Mouse (Mus musculus) left cerebral cortex, postnatal 14 days (tissue): ENCODE data around the gene Slu7. TPM values are rescaled to one million over a fixed set of nuclear protein-coding genes. Genes with fewer than 3 reads are reported as not detected.

Experiments
- DNase-seq, 2 experiments: peaks; one replicate each; pipeline ENCODE4 v3.0.0; 2021 to 2022; ENCODE audit warnings: low spot score in 2 of 2, mixed read lengths in 1 of 2
- intact Hi-C: fragments of 180-260 bp; cut with DNase I; formaldehyde crosslinking; loops from one replicate; pipeline ENCODE4 v1.15.1; 2025
- long read RNA-seq, 2 experiments: library from polyadenylated mRNA; stranded (forward); transcript quantifications; one replicate each; pipeline ENCODE4 v2.0.0; 2021
- total RNA-seq, 2 experiments: library from RNA; stranded (reverse); gene quantifications; 2 replicates each; pipeline ENCODE4 v1.2.3; 2021

Slu7 gene
- 10 to 100 TPM; 43.7 to 48.9 TPM for total RNA-seq
- long read RNA-seq, experiment 1, transcript Slu7-201 (16 exons, 3,625 nt) = major isoform, 25 of 59 reads
- long read RNA-seq, experiment 1, partial matches to known transcripts = 8 of 59 reads
- long read RNA-seq, experiment 1, other reads (novel, unspliced or antisense) = 24 of 59 reads
- long read RNA-seq, experiment 2, transcript Slu7-201 (16 exons, 3,625 nt) = major isoform, 27 of 62 reads
- long read RNA-seq, experiment 2, partial matches to known transcripts = 6 of 62 reads
- long read RNA-seq, experiment 2, other reads (novel, unspliced or antisense) = 26 of 62 reads

- intact Hi-C loops = no loop called here
- DNase-seq = peak; percentile 70 to 76
Measured at GRCm38 (mm10) chr11:43433254-43434023, at the start of gene Slu7. Gene Slu7, plus strand, starts transcription at chr11:43433744.

DNA sequence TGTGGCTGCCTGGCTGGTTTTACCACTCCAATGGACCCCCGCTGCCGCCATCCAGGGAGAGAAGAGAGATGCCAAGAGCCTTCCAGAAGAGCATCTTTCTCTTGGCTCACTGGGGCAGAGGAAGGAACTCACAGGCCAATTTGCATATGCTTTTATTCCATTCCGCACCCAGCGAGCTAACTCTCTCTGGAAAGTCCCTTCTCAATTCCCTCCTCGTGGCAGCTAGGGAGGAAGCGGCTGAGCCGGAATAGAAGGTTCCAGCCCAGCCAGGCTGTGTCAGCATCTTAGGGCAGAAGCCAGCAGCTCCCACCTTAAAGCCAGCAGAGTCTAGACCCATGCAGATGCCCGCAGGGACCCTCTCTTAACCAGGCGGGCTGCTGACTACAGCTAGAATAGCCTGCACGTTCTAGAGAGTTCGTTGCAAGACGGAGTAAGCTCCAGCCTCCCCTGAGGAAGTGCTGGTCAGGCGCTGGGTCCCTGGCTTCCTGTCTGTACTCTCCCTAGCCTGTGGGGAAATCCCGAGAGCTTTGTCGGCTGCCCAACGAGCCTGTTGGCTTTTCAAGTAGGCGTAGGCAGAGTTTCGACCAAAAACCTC is 48.4 kb upstream of the Slu7 start:
- DNase-seq = peak; percentile 42 to 54
- intact Hi-C loops = no loop called here

DNA sequence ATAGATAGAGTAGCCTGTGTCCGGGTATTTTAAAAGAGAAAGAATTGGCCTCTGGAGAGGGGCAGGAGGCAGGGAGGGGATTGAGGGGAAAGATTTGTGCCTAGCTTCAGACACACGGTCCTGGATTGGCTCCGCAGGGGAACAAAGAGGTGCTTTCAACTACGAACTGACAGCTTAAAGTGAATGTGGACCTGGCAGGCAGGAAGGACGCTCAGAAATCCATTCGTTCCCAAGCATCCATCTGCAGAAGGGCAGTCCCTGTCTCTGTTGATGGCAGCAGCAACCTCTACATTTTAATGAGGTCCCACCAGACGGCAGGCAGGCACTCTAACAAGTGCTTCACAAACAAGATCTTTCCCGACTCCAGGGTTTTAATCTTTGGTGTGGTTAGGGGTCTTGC is 47.8 kb upstream of the Slu7 start:
- DNase-seq = peak; percentile 10 to 14
- intact Hi-C loops = no loop called here

GRCm38 (mm10) chr11:43387004-43387880 is 46.3 kb upstream of the Slu7 start:
- DNase-seq = no peak
- intact Hi-C loops = no loop called here

- intact Hi-C loops = no loop called here
- DNase-seq = no peak
Measured at GRCm38 (mm10) chr11:43388122-43389097, 45.1 kb upstream of the Slu7 start.

DNA sequence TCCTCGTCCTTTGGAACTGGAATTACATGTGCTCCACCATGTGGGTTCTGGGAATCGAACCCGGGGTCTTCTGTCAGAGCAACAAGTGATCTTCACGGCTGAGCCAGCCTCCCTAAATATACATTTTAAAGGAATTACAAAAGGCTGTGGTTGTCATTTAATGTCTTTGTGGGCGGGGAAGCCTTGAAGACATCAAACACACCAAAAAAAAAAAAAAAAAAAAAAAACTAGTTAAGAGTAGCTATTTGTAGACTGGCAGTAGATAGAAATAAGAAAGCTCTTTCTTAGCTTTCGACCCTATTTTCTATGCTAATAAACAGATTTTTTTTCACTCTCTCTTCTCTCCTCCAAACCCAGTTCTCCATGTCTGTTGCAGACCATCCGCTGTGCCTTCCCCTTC is 44.4 kb upstream of the Slu7 start:
- intact Hi-C loops = no loop called here
- DNase-seq = no peak

DNA sequence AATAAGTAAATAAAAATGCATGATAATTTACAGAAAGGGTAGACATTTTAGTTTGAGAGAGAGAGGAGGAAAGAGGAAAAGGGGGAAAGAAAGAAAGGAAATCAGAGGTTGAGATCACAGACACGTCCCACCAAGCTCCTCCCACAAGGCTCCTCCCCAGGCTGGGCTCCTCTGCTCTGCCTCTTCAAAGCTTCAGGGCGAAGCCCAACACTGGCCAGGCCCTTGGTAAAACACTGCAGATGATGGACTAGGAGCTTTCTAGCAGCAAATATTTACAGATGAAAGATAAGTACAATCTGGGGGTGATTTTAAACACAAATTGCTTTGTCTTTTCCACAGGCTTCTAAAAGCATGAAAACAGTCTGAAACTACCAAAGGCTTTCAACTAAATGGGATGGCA is 40.8 kb upstream of the Slu7 start:
- intact Hi-C loops = no loop called here
- DNase-seq = no peak

DNA sequence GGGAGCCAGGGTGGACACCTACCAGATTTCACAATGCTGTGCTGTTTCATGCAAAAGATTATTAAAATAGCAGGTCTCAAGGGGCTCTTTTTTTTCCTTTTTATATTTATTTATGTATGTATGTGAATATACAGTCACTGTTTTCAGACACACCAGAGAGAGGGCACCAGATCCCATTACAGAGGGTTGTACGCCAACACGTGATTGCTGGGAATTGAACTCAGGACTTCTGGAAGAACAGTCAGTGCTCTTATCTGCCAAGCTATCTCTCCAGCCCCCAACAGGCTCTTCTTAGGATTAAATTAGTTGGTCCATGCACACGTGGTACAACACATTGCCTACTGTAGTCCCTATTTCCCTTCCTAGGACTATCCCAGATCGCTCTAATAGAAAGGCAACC is 40.2 kb upstream of the Slu7 start:
- intact Hi-C loops = no loop called here
- no peak for DNase-seq

DNA sequence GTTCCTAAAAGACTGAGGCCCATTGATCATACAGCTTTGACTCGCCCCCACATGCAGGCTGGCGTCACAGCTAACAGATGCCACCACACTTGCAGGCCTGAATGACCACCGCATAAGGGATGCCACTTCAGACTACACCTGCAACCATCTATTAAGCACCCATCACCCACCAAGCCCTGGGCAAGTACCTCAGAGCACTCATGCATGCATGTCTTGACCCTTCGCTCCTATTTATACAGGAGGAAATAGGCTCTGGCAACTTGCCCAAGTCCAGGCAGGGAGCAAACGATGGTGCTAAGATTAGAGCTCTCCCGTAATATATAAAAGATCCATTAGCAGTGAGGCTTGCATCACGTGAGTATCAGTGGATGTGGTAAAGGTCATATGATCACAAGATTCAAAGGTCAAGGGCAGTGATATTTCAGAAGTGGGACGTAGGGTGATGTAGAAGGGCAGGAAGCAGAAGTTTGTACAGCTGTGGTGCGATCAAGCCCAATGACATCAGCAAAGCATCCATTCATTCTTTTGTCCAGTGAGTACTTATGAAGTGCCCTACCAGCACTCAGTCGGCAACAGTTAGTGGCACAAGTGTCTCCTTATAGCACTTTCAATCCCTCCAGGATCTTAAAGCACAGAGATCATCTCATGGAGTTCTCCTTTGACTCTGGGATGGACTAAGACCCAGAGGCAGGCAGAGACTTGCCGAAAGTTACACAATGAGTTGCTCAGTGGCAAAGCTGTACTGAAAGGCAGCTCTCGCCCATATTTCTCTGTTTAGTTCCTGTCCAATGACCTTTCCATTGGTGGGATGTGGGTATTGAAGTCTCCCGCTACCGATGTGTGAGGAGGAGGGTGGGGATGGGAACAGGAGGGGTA is 38.2 kb upstream of the Slu7 start:
- intact Hi-C loops = no loop called here
- no peak for DNase-seq

DNA sequence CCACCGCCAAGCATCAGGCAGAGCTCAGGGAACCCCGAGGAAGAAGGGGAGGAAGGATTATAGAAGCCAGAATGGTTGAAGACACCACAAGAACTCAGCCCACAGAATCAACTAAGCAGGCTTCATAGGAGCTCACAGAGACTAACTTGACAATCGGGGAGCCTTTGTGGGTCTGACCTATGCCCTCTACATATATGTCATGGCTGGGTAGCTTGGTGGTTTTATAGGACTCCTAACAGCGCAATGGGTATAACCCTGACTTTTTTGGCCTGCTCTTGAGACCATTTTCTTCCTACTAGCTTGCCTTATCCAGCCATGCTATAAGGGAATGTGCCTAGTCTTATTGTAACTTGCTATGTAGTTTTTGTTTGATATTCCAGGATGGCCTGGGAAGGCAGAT is 37.3 kb upstream of the Slu7 start:
- intact Hi-C loops = no loop called here
- no peak for DNase-seq

- intact Hi-C loops = no loop called here
- DNase-seq = no peak
Measured at GRCm38 (mm10) chr11:43396672-43397071, 36.9 kb upstream of the Slu7 start.

- intact Hi-C loops = no loop called here
- DNase-seq = no peak
Measured at GRCm38 (mm10) chr11:43399297-43399696, 34.2 kb upstream of the Slu7 start.

- intact Hi-C loops = no loop called here
- no peak for DNase-seq
Measured at GRCm38 (mm10) chr11:43400131-43400530, 33.4 kb upstream of the Slu7 start.

DNA sequence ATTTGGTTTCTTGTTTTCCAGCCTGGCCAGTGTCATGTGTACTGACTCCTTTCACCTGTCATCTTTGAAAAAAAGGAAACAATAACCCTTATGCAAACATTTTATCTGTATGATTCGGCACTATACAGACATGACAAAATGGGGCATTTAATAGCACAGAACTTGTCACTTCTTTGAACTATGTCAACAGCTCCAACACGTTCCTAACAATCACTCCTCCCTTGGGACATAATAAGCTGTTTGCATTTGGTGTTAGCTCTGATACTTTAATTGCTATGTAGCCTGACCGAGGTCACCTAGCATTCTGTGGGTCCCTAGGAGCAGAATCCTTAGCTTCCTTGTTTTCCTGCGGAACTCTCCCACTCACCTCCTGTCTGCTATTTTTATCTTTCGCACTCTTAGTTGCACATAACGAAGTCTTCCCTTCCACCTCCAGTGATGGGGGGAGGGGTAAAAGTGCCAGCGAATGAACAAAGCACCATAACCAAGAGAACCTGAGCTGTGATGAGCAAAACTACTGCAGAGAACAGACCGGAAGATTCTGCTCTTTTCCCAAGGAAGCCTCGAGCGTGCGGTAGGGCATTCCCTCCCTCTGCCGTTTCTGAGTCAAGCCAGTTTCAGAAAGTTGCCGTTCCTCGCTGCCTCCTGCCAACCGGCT is 29.3 kb upstream of the Slu7 start:
- no peak for DNase-seq
- intact Hi-C loops = no loop called here

GRCm38 (mm10) chr11:43408888-43409287 is 24.7 kb upstream of the Slu7 start:
- intact Hi-C loops = no loop called here
- DNase-seq = no peak

DNA sequence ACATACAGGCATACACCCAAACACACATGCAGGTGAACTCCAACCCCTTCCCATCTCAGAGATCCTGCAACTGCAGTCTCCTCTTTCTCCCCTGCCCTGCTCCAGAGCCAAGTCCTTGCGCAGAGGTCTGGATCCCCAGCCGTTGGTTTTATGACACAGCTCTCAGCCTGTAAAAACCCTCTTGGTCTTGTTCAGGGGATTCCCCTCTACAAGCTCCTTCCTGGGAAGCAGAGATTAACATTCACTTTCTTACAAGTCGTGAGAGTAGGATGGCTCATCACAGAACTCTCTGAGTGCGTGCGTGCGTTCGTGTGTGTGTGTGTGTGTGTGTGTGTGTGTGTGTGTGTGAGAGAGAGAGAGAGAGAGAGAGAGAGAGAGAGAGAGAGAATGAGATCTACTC is 23.3 kb upstream of the Slu7 start:
- no peak for DNase-seq
- intact Hi-C loops = no loop called here

- DNase-seq = peak; percentile 77
- intact Hi-C loops = no loop called here
Measured at GRCm38 (mm10) chr11:43411413-43411812, 22.1 kb upstream of the Slu7 start.
